Mouse (Mus musculus) embryonic facial prominence, embryonic 15.5 days (tissue): ENCODE results near the gene Nf1. TPM values are rescaled to one million over a fixed set of nuclear protein-coding genes. Genes with fewer than 3 reads are reported as not detected.

ENCODE experiments used
- ATAC-seq: fragments of 200-750 bp; cut with Nextera tagmentation; 2 replicates; pipeline ENCODE4 v1.8.0; 2017; ENCODE audit warnings: low read depth, moderate TSS enrichment; ENCODE audit not compliant: insufficient number of reproducible peaks, low FRiP score, low TSS enrichment
- H3K27ac ChIP-seq: fragments of 300-500 bp; sonication (generic); replicated peaks from 2 replicates; pipeline ENCODE4 v1.5.1; 2015; ENCODE audit warnings: mild to moderate bottlenecking, inconsistent platforms
- H3K27me3 ChIP-seq: fragments of 300-500 bp; sonication (generic); 2 replicates; pipeline ENCODE4 v1.6.1; 2015; ENCODE audit warnings: inconsistent platforms
- H3K36me3 ChIP-seq: fragments of 300-500 bp; sonication (generic); 2 replicates; pipeline ENCODE4 v1.6.1; 2015; ENCODE audit warnings: mild to moderate bottlenecking, inconsistent platforms
- H3K4me1 ChIP-seq: fragments of 300-500 bp; sonication (generic); 2 replicates; pipeline ENCODE4 v1.6.1; 2015; ENCODE audit warnings: inconsistent platforms
- H3K4me2 ChIP-seq: fragments of 300-500 bp; sonication (generic); replicated peaks from 2 replicates; pipeline ENCODE4 v1.6.1; 2015; ENCODE audit warnings: mild to moderate bottlenecking, inconsistent platforms
- H3K4me3 ChIP-seq: fragments of 300-500 bp; sonication (generic); replicated peaks from 2 replicates; pipeline ENCODE4 v1.5.1; 2015; ENCODE audit warnings: mild to moderate bottlenecking, inconsistent platforms
- H3K9ac ChIP-seq: fragments of 300-500 bp; sonication (generic); 2 replicates; pipeline ENCODE4 v1.6.1; 2015; ENCODE audit warnings: inconsistent platforms
- H3K9me3 ChIP-seq: fragments of 300-500 bp; sonication (generic); replicated peaks from 2 replicates; pipeline ENCODE4 v1.6.1; 2016; ENCODE audit warnings: inconsistent platforms
- WGBS: fragments of 180-500 bp; shearing (Covaris S2); methylation state at CpG from one replicate; pipeline ENCODE4 v1.1.7; 2015; 5-methylcytosine and 5-hydroxymethylcytosine counted together
- polyA plus RNA-seq: library from polyadenylated mRNA; unstranded; fragments of >200 nt; fragmentation: Nextera tagmentation; extraction: Ambion mirVana; gene quantifications from 2 replicates; pipeline ENCODE4 v1.2.1, GENCODE M21; 2015

Nf1 gene
- polyA plus RNA-seq, 1 experiment from 2014 or later = 6.4 TPM

DNA sequence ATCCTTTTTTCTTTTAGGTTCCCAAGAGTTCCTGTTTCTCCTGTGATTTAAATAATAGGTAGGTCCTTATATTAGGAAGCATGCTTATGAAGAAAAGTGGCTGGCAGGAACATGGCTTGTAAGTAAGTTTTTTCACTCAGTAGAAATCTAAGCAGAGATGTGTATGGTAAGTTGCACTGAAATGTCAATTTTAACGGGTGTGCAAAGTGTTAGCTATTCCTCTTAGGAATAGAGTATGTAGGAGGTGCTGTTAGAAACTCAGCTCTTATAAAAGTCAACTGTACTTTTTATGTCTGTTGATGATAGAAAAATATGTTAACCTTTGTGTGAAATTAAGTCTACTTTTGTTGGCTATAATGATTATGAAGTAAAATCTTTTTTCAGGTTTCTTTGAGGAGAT lies 128.6 kb downstream of the Nf1 start:
- no peak overlapping the region for H3K4me2 ChIP-seq
- 58% methylated on average over 1 of the region's 1 CpGs for WGBS
- peaks cover 26% of the 10 kb centered on the region for H3K36me3 ChIP-seq
- ATAC-seq = no peak
- no peak overlapping the region for H3K9ac ChIP-seq
- H3K27ac ChIP-seq = no peak overlapping the region
- H3K27me3 ChIP-seq = no peaks in the 10 kb centered on the region
- H3K4me3 ChIP-seq = no peak overlapping the region
- no peaks in the 10 kb centered on the region for H3K4me1 ChIP-seq
- H3K9me3 ChIP-seq = no peaks in the 10 kb centered on the region

DNA sequence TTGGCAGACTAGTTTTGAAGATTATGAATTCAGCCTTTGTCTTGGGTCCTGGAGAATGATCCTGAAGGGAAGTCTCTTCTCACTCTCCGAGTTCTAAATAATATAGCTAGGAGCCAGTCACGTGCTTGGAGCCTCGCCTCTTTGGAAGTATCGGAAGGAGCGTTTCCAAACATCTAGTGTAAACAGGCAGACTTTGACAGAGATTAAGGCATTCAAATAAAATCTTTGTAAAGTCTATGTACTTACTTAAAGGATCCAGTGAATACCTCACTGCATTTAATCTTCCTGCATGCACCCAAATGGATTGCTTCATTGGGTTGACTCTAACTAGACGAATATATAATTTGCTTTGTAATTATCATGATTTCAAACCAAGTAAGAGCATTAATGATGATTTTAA lies 143.9 kb downstream of the Nf1 start:
- no peak overlapping the region for H3K4me3 ChIP-seq
- WGBS = 80% methylated on average over 6 of the region's 6 CpGs
- H3K4me2 ChIP-seq = no peak overlapping the region
- no peaks in the 10 kb centered on the region for H3K4me1 ChIP-seq
- no peaks in the 10 kb centered on the region for H3K9me3 ChIP-seq
- no peaks in the 10 kb centered on the region for H3K27me3 ChIP-seq
- H3K36me3 ChIP-seq = peaks cover 9% of the 10 kb centered on the region; the same call in 1 of the 2 replicates
- ATAC-seq = no peak
- no peak overlapping the region for H3K27ac ChIP-seq
- H3K9ac ChIP-seq = no peak overlapping the region

DNA sequence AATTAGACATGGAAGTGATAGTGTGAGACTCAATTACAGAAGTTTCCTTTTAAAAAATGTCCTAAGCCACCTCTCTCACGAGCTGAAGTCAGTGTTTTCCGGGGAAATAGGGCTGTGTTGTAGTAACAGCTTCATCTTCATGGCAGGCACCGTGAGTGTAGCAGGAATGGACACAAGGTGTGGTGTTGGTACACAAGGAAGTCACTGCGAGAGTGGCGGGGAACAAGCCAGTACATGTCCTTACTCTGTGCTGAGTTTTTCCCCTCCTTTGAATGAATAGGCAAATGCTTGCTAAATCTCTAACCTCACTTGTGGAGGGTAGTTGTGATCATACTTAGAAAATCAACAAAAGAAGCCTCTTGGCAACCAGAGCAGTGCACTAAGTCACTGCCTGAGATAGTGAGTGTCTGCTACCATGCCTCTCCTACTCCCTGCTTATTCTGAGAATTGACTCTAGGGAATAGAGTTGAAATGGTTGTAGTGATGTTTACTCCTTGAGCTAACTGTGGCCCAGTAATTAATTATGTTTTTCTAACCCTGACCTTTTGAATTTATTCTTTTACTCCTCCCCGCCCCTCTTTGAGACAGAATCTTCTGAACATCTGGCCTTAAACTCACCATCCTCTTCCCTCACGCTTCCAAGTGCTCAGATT lies 144.5 kb downstream of the Nf1 start:
- ATAC-seq = no peak
- no peaks in the 10 kb centered on the region for H3K9me3 ChIP-seq
- H3K4me3 ChIP-seq = no peak overlapping the region
- no peak overlapping the region for H3K9ac ChIP-seq
- no peaks in the 10 kb centered on the region for H3K27me3 ChIP-seq
- peaks cover 9% of the 10 kb centered on the region; the same call in 1 of the 2 replicates for H3K36me3 ChIP-seq
- no peaks in the 10 kb centered on the region for H3K4me1 ChIP-seq
- H3K27ac ChIP-seq = no peak overlapping the region
- H3K4me2 ChIP-seq = no peak overlapping the region
- 60% methylated on average over 7 of the region's 7 CpGs for WGBS

DNA sequence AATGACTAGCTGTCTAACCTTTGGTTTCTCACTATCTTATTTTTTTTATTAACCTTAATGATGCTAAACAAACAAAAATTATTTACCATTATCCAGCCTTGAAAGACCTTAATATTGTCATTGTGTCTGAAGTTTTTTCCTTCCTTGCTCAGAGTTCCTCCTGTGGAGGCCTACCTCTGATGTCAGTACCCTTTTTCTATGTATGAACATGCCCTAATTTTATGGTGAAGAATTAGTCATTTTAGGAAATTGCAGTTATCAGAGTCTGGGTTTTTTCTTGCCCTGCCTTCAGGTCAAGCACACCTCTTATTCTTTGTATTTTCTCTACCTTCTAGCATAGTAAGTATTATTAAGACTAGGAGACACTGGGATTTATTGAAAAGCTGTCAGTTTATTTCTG lies 145.2 kb downstream of the Nf1 start:
- no peak overlapping the region for H3K9ac ChIP-seq

DNA sequence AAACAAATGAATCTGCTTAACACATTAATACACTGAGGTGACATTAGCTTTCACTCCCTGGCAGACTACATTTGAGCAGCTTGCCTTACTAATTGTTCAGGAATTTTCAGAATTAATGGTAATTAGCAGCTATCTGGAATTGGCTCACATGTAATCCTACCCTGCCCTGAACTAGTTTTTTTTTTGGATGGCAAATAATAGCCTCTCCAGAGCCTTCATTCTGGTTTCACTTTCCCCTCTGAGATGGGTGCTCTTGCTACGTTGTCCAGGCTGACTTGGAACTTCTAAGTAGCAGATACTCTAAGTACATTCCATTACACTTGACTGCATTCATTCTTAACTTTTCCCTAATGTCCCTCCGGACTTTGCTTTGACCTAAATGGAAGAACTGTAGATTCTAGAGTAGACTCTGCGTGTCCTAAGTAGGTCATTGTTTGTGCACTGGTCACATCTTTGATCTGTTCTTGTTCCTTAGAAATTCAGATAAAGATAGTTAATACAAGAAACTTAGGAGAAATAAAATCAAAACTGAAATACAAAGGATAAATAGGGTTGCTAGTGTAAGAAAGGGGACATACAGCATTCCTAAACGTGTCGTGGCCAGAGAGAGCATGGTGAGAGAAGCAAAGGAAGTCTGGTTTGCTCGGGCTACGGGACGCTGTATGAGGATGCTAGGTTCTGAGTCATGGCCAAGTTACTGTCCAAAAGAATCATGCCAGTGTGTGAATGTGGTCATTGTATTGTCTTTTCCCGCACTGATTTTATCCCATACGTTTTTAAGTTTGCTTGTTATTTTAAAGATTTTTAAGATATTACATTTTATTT lies 155.7 kb downstream of the Nf1 start:
- Histone ChIP-seq H3K4me1 (no peaks in the 10 kb centered on the region), H3K9me3 (no peaks in the 10 kb centered on the region), H3K36me3 (peaks cover 8% of the 10 kb centered on the region; the same call in 1 of the 2 replicates), H3K27me3 (no peaks in the 10 kb centered on the region), H3K9ac (no peak overlapping the region), H3K4me2 (no peak overlapping the region), H3K27ac (no peak overlapping the region), H3K4me3 (no peak overlapping the region)
- WGBS = 72% methylated on average over 10 of the region's 10 CpGs
- no peak for ATAC-seq

More for the DNA sequence above, 145.2 kb downstream of the Nf1 start:
- ATAC-seq = no peak
- Histone ChIP-seq H3K4me1 (no peaks in the 10 kb centered on the region), H3K4me2 (no peak overlapping the region), H3K27me3 (no peaks in the 10 kb centered on the region), H3K9me3 (no peaks in the 10 kb centered on the region), H3K4me3 (no peak overlapping the region), H3K36me3 (peaks cover 9% of the 10 kb centered on the region; the same call in 1 of the 2 replicates), H3K27ac (no peak overlapping the region)

DNA sequence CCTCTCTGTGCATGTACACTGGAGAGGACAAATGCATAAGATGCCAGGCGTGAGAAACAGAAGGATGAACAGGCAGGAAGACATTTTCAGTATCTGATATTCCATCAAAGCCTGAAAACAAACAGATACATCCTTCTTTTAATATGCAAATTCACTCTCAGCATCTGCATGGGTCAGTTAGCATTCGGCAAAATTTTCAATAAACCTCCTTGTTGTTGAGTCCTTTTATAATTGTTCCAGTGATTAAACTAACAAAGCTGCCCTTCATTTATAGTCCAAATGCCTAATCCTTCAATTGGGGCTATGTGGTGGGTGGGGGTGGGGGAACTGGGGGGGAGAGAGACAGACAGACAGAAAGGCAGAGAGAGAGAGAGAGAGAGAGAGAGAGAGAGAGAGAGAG lies 163.4 kb downstream of the Nf1 start:
- Histone ChIP-seq H3K27ac (no peak overlapping the region), H3K4me3 (no peak overlapping the region), H3K4me2 (no peak overlapping the region), H3K36me3 (no peaks in the 10 kb centered on the region), H3K4me1 (no peaks in the 10 kb centered on the region), H3K9me3 (no peaks in the 10 kb centered on the region), H3K27me3 (no peaks in the 10 kb centered on the region), H3K9ac (no peak overlapping the region)
- ATAC-seq = no peak
- 65% methylated on average over 2 of the region's 2 CpGs for WGBS

DNA sequence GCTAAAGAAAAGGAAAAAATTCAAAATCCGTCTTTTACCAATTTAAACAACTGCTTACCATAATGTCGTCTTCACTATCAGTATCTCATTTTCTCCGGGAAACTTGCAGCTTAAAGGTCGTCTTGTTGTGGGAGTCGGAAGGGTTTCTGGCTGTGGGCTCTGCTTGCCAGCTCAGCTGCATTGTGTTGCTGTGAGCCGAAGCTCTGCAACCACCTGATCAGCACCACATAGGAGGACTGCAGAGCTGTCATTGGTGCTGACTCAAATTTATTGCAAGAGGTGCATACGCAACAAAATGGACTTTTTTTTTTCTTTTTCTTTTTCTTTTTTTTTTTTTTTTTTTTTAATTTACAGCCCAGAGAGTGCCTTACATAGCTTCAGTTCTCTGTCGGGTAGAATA lies 164.4 kb downstream of the Nf1 start, which contains the start of gene Omg:
Gene Omg (minus strand): TSS at position 240 of the 400 bp plus-strand sequence.
- H3K36me3 ChIP-seq = no peaks in the 10 kb centered on the region
- H3K9me3 ChIP-seq = no peaks in the 10 kb centered on the region
- no peaks in the 10 kb centered on the region for H3K27me3 ChIP-seq
- WGBS = 55% methylated on average over 8 of the region's 8 CpGs
- H3K4me3 ChIP-seq = no peak within 1 kb of the TSS
- H3K27ac ChIP-seq = no peak within 1 kb of the TSS
- H3K4me1 ChIP-seq = no peaks in the 10 kb centered on the region
- no peak within 1 kb of the TSS for H3K4me2 ChIP-seq
- no peak for ATAC-seq
- H3K9ac ChIP-seq = no peak within 1 kb of the TSS

DNA sequence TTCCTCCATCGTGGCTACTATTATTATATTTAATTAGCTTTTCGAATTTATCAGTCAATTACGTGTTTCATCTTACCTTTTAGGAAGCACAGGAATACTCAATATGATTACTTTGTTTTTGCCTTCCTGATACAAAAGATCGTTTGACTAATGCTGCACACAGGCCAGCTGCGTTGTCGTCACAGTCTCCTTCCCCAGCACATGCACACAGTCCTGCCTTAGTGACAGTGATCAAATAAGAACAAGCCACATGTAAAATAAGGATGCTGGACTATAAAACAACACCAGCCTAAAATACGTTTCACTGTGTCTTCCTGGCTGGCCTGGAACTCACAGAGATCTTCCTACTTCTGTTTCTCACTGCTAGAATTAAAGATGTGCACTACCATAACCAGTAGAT lies 165.0 kb downstream of the Nf1 start:
- ATAC-seq = no peak
- WGBS = 89% methylated on average over 7 of the region's 7 CpGs

DNA sequence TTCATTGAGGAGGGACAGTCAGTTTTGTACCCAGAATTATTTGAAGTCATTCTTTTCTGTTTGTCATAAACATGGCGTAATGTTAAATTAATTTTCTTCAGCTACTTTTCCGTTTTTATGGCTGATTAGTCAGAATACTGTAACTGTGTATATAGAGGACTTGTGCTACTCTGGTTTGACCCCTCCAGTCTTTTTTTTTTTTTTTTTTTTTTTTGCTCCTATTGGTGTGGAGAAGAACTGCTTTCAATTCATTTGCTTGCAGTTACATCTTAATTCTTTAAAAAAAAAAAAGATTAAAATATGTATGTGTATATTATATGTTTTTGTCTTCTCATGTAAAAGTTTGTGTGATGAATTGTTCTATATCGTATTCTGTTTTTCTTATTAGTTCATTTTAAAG lies 172.5 kb downstream of the Nf1 start:
- no peak overlapping the region for H3K4me3 ChIP-seq
- H3K9ac ChIP-seq = no peak overlapping the region
- H3K27ac ChIP-seq = no peak overlapping the region
- H3K9me3 ChIP-seq = no peaks in the 10 kb centered on the region
- ATAC-seq = no peak
- H3K27me3 ChIP-seq = no peaks in the 10 kb centered on the region
- no peak overlapping the region for H3K4me2 ChIP-seq
- WGBS = 93% methylated on average over 3 of the region's 3 CpGs
- 0 out of 2 replicates have a peak, but pooled peaks cover 4% of the 10 kb centered on the region for H3K36me3 ChIP-seq
- 0 out of 2 replicates have a peak, but pooled peaks cover 2% of the 10 kb centered on the region for H3K4me1 ChIP-seq

More for the DNA sequence above, 165.0 kb downstream of the Nf1 start:
- Histone ChIP-seq H3K9me3 (no peaks in the 10 kb centered on the region), H3K27ac (no peak overlapping the region), H3K4me2 (no peak overlapping the region), H3K27me3 (no peaks in the 10 kb centered on the region), H3K9ac (no peak overlapping the region), H3K36me3 (no peaks in the 10 kb centered on the region), H3K4me1 (no peaks in the 10 kb centered on the region), H3K4me3 (no peak overlapping the region)

DNA sequence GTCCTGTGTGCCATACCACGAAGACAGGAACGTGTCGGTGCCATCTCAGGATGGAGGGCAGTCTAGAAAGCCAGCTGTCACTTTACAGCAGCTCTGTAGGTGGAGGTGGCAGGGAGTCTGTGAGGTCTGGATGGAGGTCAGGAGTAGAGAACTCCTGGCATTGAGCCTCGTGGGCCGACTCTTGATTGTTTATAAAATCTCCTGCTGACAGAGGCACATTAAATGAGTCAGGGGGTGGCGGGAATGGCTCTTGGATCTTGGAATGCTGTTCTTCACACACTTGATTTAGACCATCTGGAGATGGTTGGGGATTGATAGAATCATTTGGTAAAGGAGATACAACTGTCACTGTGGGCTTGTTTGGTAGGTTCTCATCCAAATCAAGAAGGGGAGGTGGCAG lies 175.8 kb downstream of the Nf1 start:
- WGBS = 66% methylated on average over 6 of the region's 6 CpGs
- no peak for ATAC-seq

DNA sequence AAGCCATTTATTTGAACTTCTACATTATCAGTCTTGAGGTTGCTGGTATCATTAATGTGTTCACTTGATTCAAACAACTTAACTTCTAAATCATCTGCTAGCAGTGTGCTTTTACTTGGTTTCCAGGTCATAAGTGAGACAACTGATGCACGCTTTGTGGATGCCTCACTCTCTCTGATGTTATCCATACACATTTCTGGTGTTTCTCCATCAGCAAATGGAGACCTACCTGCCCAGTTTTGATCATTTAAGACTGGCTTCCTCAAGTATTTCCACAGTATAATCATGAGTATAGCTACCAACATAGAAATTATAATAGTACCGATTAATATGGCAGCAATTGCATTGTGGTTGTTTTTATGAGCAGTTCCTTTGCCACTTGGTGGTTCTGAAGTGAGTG lies 176.3 kb downstream of the Nf1 start:
- H3K9me3 ChIP-seq = no peaks in the 10 kb centered on the region
- 0 out of 2 replicates have a peak, but pooled peaks cover 4% of the 10 kb centered on the region for H3K36me3 ChIP-seq
- ATAC-seq = no peak
- no peaks in the 10 kb centered on the region for H3K27me3 ChIP-seq
- H3K4me3 ChIP-seq = no peak overlapping the region
- H3K9ac ChIP-seq = no peak overlapping the region
- H3K27ac ChIP-seq = no peak overlapping the region
- 0 out of 2 replicates have a peak, but pooled peaks cover 2% of the 10 kb centered on the region for H3K4me1 ChIP-seq
- no peak overlapping the region for H3K4me2 ChIP-seq
- 96% methylated on average over 2 of the region's 2 CpGs for WGBS

More for the DNA sequence above, 175.8 kb downstream of the Nf1 start:
- H3K27ac ChIP-seq = no peak overlapping the region
- no peaks in the 10 kb centered on the region for H3K27me3 ChIP-seq
- 0 out of 2 replicates have a peak, but pooled peaks cover 4% of the 10 kb centered on the region for H3K36me3 ChIP-seq
- H3K4me2 ChIP-seq = no peak overlapping the region
- H3K9ac ChIP-seq = no peak overlapping the region
- 0 out of 2 replicates have a peak, but pooled peaks cover 2% of the 10 kb centered on the region for H3K4me1 ChIP-seq
- H3K4me3 ChIP-seq = no peak overlapping the region
- H3K9me3 ChIP-seq = no peaks in the 10 kb centered on the region
